Mouse (Mus musculus) small intestine, adult 2 months (tissue): ENCODE measurements around the gene Gabbr2. TPM values are rescaled to one million over a fixed set of nuclear protein-coding genes. Genes with fewer than 3 reads are reported as not detected.

Source experiments
- H3K27ac ChIP-seq: fragments of 200-500 bp; 2 replicates; pipeline ENCODE4 v1.5.1; 2012; ENCODE audit warnings: low read depth, low read length, control low read depth, inconsistent platforms; ENCODE audit not compliant: insufficient read depth
- H3K27me3 ChIP-seq: fragments of 200-500 bp; 2 replicates; pipeline ENCODE4 v1.6.1; 2012; ENCODE audit warnings: mild to moderate bottlenecking, moderate library complexity, low read length, inconsistent platforms; ENCODE audit not compliant: control insufficient read depth, insufficient read depth
- H3K36me3 ChIP-seq: fragments of 200-500 bp; 2 replicates; pipeline ENCODE4 v1.6.1; 2012; ENCODE audit warnings: mild to moderate bottlenecking, low read length, control low read depth, inconsistent platforms; ENCODE audit not compliant: control insufficient read depth, insufficient read depth
- H3K4me1 ChIP-seq: fragments of 200-500 bp; 2 replicates; pipeline ENCODE4 v1.6.1; 2012; ENCODE audit warnings: low read length, inconsistent platforms, mixed read lengths; ENCODE audit not compliant: control insufficient read depth, insufficient read depth, insufficient read length
- H3K4me3 ChIP-seq: fragments of 200-500 bp; 2 replicates; pipeline ENCODE4 v1.5.1; 2012; ENCODE audit warnings: low read depth, mild to moderate bottlenecking, control low read depth, inconsistent platforms, low read length, moderate library complexity
- CTCF ChIP-seq: fragments of 200-500 bp; IDR thresholded peaks from 2 replicates; pipeline ENCODE4 v1.5.1; 2012; ENCODE audit warnings: low read depth, mild to moderate bottlenecking, control low read depth, inconsistent platforms, low read length, moderate library complexity, mixed read lengths; ENCODE audit not compliant: insufficient replicate concordance, insufficient read length; ENCODE audit errors: extremely low read depth
- POLR2A ChIP-seq: fragments of 200-500 bp; IDR thresholded peaks from 2 replicates; pipeline ENCODE4 v1.6.1; 2012; ENCODE audit warnings: low read depth, mild to moderate bottlenecking, control low read depth, inconsistent platforms, low read length, moderate library complexity
- WGBS: fragments of 180-500 bp; shearing (Covaris S2); methylation state at CpG from one replicate; pipeline ENCODE4 v1.1.7; 2018; 5-methylcytosine and 5-hydroxymethylcytosine counted together
- polyA plus RNA-seq: library from polyadenylated mRNA; depleted of rRNA; stranded (reverse); fragments of >200 nt; gene quantifications from 2 replicates; pipeline ENCODE4 v1.2.3, GENCODE M21; 2012

Gabbr2 gene
- polyA plus RNA-seq, 1 experiment: 0.74 TPM

DNA sequence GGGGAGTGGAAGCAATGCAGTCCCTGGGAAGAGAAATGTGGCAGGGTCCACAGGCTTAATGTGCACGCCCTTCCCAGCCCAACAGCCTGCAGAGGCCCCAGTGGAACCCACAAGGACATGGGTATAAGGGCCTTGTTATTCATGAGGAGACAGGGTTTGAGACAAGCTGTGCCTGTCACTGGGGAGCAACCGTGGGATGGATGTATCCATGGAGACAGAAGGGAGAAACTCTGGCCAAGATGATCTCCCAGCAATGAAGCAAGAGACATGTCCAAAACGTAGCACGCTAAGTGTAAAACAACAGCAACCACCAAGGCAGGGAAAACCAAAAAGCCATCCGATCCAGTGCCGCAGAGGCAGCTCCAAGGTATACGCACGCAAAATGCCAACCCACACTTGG lies 246.1 kb downstream of the Gabbr2 start:
- Histone ChIP-seq H3K4me1 (no peaks in the 10 kb centered on the region), H3K36me3 (no peaks in the 10 kb centered on the region), H3K27me3 (no peaks in the 10 kb centered on the region), H3K4me3 (no peak overlapping the region), H3K27ac (no peak overlapping the region)
- TF ChIP-seq POLR2A: no peak
- TF ChIP-seq CTCF: no peak
- WGBS: 90% methylated on average over 8 of the region's 8 CpGs

DNA sequence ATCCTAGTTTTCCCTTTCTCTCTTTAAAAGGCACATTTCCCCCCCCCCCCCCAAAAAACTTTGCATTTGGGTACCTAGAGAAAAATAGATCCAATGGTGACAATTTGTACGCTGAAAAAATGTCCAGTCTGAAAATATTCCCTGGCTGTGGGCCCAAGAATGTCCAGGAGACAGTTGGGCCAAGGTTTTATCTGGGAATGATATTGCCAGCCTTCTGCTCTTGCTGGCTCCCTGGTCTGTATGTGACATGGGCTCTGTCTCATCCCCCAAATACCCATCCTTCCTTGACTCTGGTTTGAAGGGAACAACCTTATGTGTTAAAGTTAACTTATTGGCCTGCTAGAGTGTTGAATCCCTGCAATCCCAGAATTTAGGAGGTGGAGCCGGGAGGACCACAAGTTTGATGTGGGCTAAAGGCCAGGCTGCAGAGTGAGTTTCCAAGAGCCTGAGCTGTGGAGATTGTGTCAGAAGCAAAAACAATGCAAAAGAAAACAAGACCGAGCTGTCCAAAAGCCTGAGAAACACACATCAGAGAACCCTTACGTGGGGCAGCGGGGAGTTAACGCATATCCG lies 247.0 kb downstream of the Gabbr2 start:
- 81% methylated on average over 7 of the region's 7 CpGs for WGBS
- H3K27me3 ChIP-seq: no peaks in the 10 kb centered on the region

DNA sequence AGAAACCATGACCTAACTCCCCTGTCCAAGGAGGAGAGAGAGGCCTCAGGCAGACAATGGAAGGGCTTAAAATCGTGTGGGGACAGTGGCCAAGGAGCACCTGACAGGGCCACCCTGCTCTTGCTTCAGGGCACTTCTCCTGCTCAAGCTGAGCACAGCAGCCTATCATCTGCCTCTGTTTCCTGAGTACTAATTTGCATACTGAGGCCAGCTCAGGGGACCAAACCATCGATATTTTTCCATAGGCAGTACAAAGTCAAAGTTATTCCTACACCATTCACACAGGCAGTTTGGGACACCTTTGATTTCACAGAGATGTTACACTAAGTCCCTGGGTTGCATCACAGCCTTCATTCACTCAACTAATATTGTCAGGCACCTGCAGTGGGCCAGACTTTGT lies 249.1 kb downstream of the Gabbr2 start:
- Histone ChIP-seq H3K36me3 (no peaks in the 10 kb centered on the region), H3K27me3 (no peaks in the 10 kb centered on the region), H3K4me1 (no peaks in the 10 kb centered on the region), H3K4me3 (no peak overlapping the region), H3K27ac (no peak overlapping the region)
- WGBS: 5% methylated on average over 2 of the region's 2 CpGs
- TF ChIP-seq CTCF (no peak), POLR2A (no peak)

More for the DNA sequence above, 247.0 kb downstream of the Gabbr2 start:
- TF ChIP-seq CTCF (no peak), POLR2A (no peak)
- Histone ChIP-seq H3K4me1 (no peaks in the 10 kb centered on the region), H3K36me3 (no peaks in the 10 kb centered on the region), H3K27ac (no peak overlapping the region), H3K4me3 (no peak overlapping the region)

DNA sequence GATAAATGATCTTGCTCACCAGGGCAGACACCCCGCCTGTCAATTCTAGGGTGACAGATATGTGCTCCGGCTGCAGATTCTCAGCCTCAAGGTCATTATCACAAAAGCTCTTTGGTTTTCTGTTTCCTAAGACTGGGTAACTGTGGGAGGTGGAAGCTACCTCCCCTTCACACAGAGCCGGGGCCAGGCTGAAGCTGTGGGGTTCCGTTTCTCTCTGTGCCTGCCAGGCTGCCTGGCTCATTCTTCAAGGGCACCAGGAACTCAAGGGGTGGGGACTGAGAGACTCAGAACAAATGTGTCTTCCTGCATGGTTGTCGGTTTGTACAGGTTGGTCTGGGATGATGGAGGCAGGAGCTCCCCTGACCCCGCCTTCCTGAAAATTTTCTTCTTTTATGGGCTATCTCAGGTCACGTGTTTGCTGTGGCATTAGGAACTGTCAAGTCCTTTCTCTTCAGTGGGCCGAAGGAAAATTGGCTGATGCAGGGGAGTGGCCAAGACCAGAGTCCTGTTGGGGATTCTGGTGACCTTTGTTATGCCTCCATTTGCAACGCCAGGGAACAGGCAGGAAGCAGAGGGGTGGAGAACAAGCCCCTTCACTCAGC lies 254.7 kb downstream of the Gabbr2 start:
- H3K27me3 ChIP-seq: no peaks in the 10 kb centered on the region
- H3K27ac ChIP-seq: no peak overlapping the region
- no peak overlapping the region for H3K4me3 ChIP-seq
- WGBS: 17% methylated on average over 9 of the region's 9 CpGs
- no peak for TF ChIP-seq CTCF
- TF ChIP-seq POLR2A: no peak
- H3K4me1 ChIP-seq: no peaks in the 10 kb centered on the region
- no peaks in the 10 kb centered on the region for H3K36me3 ChIP-seq

DNA sequence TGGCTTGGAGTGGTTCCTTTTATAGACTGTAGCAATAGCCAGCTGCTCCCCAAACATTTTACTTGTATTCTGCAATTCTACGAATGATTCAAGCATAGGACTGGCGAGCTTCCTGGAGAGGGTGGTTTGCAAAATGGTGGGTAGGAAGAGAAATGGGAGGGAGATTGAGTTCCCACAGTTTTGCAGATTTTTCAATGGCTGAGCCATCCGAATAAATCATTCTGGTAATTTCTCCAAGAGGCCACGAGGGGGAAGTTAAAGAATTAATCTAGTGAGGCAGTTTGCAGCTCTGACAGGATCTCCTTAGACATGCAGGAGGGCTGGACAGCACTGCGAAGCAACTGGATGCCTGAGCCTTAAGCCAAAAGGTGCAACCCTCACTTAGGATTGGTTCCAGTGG lies 256.8 kb downstream of the Gabbr2 start:
- no peak for TF ChIP-seq POLR2A
- TF ChIP-seq CTCF: no peak

DNA sequence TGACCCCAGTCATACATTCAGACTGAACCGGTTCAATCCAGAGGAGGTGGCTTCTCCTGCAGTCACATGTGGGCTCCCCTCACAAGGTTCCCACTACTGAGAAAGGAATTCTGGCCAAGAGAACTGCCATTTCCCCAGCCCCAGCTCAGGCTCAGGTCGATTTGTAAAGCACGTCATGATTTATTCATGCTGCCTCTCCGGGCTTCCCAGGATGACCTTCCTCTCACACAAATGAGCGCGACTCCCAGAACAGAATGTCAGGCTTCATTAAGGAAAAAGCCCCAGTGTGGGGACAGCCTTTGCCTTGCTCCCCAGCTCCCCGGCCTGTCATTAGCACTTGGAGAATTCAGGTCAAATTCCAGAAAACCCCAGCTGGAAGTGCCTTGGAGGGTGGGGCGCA lies 260.1 kb downstream of the Gabbr2 start:
- 36% methylated on average over 8 of the region's 8 CpGs for WGBS
- no peaks in the 10 kb centered on the region for H3K36me3 ChIP-seq
- H3K4me1 ChIP-seq: no peaks in the 10 kb centered on the region
- no peak overlapping the region for H3K4me3 ChIP-seq
- H3K27ac ChIP-seq: no peak overlapping the region
- H3K27me3 ChIP-seq: no peaks in the 10 kb centered on the region
- TF ChIP-seq POLR2A (no peak), CTCF (no peak)

More for the DNA sequence above, 256.8 kb downstream of the Gabbr2 start:
- Histone ChIP-seq H3K27me3 (no peaks in the 10 kb centered on the region), H3K36me3 (no peaks in the 10 kb centered on the region), H3K27ac (no peak overlapping the region), H3K4me1 (no peaks in the 10 kb centered on the region), H3K4me3 (no peak overlapping the region)
- 49% methylated on average over 5 of the region's 5 CpGs for WGBS

DNA sequence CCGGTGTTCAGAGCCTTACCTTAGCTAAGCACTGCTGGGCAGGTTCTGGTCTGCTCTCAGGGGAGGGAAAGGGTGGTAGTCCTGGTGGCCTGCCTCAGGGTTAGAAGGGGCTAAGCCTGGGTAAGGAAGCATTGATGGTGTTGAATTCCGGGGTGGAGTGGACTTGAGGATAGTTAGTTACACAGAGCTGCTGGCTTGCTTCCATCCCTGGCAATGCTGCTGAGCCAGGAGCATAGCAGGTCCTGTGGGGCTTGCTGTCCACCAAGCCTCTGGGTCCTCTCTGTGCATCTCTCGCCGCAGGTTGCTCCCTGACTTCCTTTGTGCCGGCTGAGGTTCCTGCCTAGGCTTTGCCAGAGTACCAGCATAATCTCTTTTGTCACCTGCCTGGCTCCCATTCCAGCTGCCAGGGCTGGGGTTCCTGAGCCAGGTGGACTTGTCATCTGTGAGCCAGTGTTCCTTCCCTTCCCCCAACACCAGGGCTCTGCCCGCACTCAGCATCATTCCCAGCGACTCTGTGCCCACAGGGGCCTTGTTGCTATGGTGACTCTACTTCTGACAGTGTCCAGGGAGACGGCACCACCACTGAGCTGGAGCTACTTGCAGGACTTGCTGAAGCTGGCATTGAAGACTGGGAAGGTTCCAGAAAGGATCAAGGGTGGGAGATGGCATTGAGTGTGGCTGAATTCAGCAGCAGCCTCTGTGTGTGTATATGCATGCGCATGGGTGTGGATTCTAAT lies 262.2 kb downstream of the Gabbr2 start:
- no peak for TF ChIP-seq POLR2A
- no peak for TF ChIP-seq CTCF
- Histone ChIP-seq H3K27me3 (no peaks in the 10 kb centered on the region), H3K36me3 (no peaks in the 10 kb centered on the region), H3K27ac (no peak overlapping the region), H3K4me3 (no peak overlapping the region), H3K4me1 (no peaks in the 10 kb centered on the region)
- WGBS: 70% methylated on average over 9 of the region's 9 CpGs
